10 mouse cellular contexts compared by ENCODE assay signal in genomic region chr17:83526091-83526561, GRCm38 (mm10). TPM values are rescaled to one million over a fixed set of nuclear protein-coding genes. Genes with fewer than 3 reads are reported as not detected.
DNase-seq lines count a peak whose midpoint lies in the region; ATAC-seq and TF ChIP-seq lines count a peak whose summit lies in the region.
"Had no signal": no experiment of that assay in that cellular context is flagged by ENCODE, and none has a peak within 500 bp of the region (broad histone marks: within the 10 kb centered on the region; RNA-seq: fewer than 3 reads in every experiment).

No protein-coding gene starts in this region.

- peaks cover 27% of the 10 kb centered on the region for H3K4me1 ChIP-seq in intestine, embryonic 14.5 days (replicated peaks; ENCODE audit: control insufficient read depth, insufficient read depth, low read length)
- peaks cover 18% of the 10 kb centered on the region; the same call in 1 of the 2 replicates for H3K4me1 ChIP-seq in intestine, postnatal 0 days (replicated peaks; ENCODE audit: control insufficient read depth, insufficient read depth, low read length)
- peaks cover 25% of the 10 kb centered on the region for H3K4me1 ChIP-seq in intestine, embryonic 15.5 days (replicated peaks)
- H3K4me1 ChIP-seq in neural tube, embryonic 11.5 days (ENCODE audit: control insufficient read depth, insufficient read depth, low read length): peaks cover 29% of the 10 kb centered on the region

- no peak overlapping the region for H3K9ac ChIP-seq in intestine, embryonic 14.5 days (ENCODE audit: low read length)
- no peak overlapping the region for H3K9ac ChIP-seq in intestine, postnatal 0 days (ENCODE audit: low read depth, low read length)
- no peak overlapping the region for H3K9ac ChIP-seq in intestine, embryonic 15.5 days
- no peak overlapping the region; the same call in 1 of the 2 replicates for H3K9ac ChIP-seq in neural tube, embryonic 11.5 days (ENCODE audit: low read length)

- no peaks in the 10 kb centered on the region for H3K36me3 ChIP-seq in intestine, embryonic 14.5 days (ENCODE audit: control insufficient read depth, insufficient read depth, low read length)
- H3K36me3 ChIP-seq in intestine, postnatal 0 days (ENCODE audit: control insufficient read depth, insufficient read depth): no peaks in the 10 kb centered on the region
- H3K36me3 ChIP-seq in intestine, embryonic 15.5 days: no peaks in the 10 kb centered on the region
- no peaks in the 10 kb centered on the region for H3K36me3 ChIP-seq in neural tube, embryonic 11.5 days (ENCODE audit: control insufficient read depth, insufficient read depth, low read length)

- H3K9me3 ChIP-seq in intestine, embryonic 14.5 days (ENCODE audit: control insufficient read depth, low read length): no peaks in the 10 kb centered on the region
- H3K9me3 ChIP-seq in intestine, postnatal 0 days (ENCODE audit: control insufficient read depth): no peaks in the 10 kb centered on the region
- no peaks in the 10 kb centered on the region for H3K9me3 ChIP-seq in intestine, embryonic 15.5 days
- no peaks in the 10 kb centered on the region for H3K9me3 ChIP-seq in neural tube, embryonic 11.5 days (ENCODE audit: control insufficient read depth, low read length)

- no peak overlapping the region for H3K4me3 ChIP-seq in intestine, embryonic 14.5 days (ENCODE audit: low read depth, low read length)
- no peak overlapping the region for H3K4me3 ChIP-seq in intestine, postnatal 0 days (ENCODE audit: low read depth, low read length)
- H3K4me3 ChIP-seq in intestine, embryonic 15.5 days (replicated peaks): no peak overlapping the region
- no peak overlapping the region for H3K4me3 ChIP-seq in neural tube, embryonic 11.5 days (ENCODE audit: low read depth, low read length)
- H3K4me3 ChIP-seq: gastrocnemius, adult 2 months had no signal

- TF ChIP-seq CTCF in intestine, postnatal 0 days (IDR thresholded peaks at IDR 0.05; ENCODE audit: low read depth): no peak

- no peak overlapping the region for H3K27ac ChIP-seq in intestine, embryonic 14.5 days (ENCODE audit: low read depth)
- H3K27ac ChIP-seq in intestine, postnatal 0 days (ENCODE audit: low read depth, low read length): no peak overlapping the region
- H3K27ac ChIP-seq in intestine, embryonic 15.5 days: peak overlapping the region; percentile 34; the same call in 1 of the 2 replicates
- peak overlapping the region; percentile 68 for H3K27ac ChIP-seq in neural tube, embryonic 11.5 days (ENCODE audit: low read depth, low read length)
- H3K27ac ChIP-seq: gastrocnemius, adult 2 months had no signal

- 17% methylated on average over 5 of the region's 5 CpGs for WGBS in intestine, embryonic 14.5 days
- WGBS in intestine, postnatal 0 days: 29% methylated on average over 5 of the region's 5 CpGs
- WGBS in intestine, embryonic 15.5 days: 20% methylated on average over 5 of the region's 5 CpGs
- 6% methylated on average over 5 of the region's 5 CpGs for WGBS in neural tube, embryonic 11.5 days

- no peak for ATAC-seq in intestine, embryonic 14.5 days (replicated peaks; ENCODE audit: low FRiP score, low TSS enrichment, low read depth)
- no peak for ATAC-seq in intestine, postnatal 0 days
- ATAC-seq in intestine, embryonic 15.5 days: peak; percentile 35; the same call in 1 of the 2 replicates
- 0 out of 2 replicates have a peak, but pooled peaks have one; percentile 17 for ATAC-seq in neural tube, embryonic 11.5 days (ENCODE audit: insufficient read depth, low FRiP score, low TSS enrichment)
- ATAC-seq: Patski had no signal

- H3K4me2 ChIP-seq in intestine, embryonic 14.5 days (ENCODE audit: low read length): no peak overlapping the region
- H3K4me2 ChIP-seq in intestine, postnatal 0 days (replicated peaks; ENCODE audit: low read depth): no peak overlapping the region
- H3K4me2 ChIP-seq in intestine, embryonic 15.5 days (replicated peaks): no peak overlapping the region
- 0 out of 2 replicates have a peak overlapping the region, but pooled peaks have one; percentile 7 for H3K4me2 ChIP-seq in neural tube, embryonic 11.5 days (ENCODE audit: low read depth)

- peak; percentile 54 for DNase-seq in intestine, embryonic 14.5 days (ENCODE audit: low spot score)
- peak; percentile 32 for DNase-seq in ZHBTc4 (ENCODE audit: low read depth, low spot score)
- peak; percentile 36 for DNase-seq in neural tube, embryonic 11.5 days (ENCODE audit: low spot score)
- no peak for DNase-seq in left cerebral cortex, adult 11 months (ENCODE audit: low spot score)
- no peak for DNase-seq in layer of hippocampus, adult 9-10 months (ENCODE audit: low spot score)
- DNase-seq in adrenal gland, adult 18-20 months (ENCODE audit: low spot score in 2 of 2): no peak
- DNase-seq: gastrocnemius, adult 2 months had no signal

- no peaks in the 10 kb centered on the region for H3K27me3 ChIP-seq in intestine, embryonic 14.5 days (replicated peaks; ENCODE audit: control insufficient read depth, insufficient read depth, low read length)
- H3K27me3 ChIP-seq in intestine, postnatal 0 days (replicated peaks; ENCODE audit: control insufficient read depth, insufficient read depth, low read length): no peaks in the 10 kb centered on the region
- H3K27me3 ChIP-seq in intestine, embryonic 15.5 days (replicated peaks): no peaks in the 10 kb centered on the region
- no peaks in the 10 kb centered on the region for H3K27me3 ChIP-seq in neural tube, embryonic 11.5 days (ENCODE audit: control insufficient read depth, insufficient read depth, low read length)
- H3K27me3 ChIP-seq: Patski had no signal

RNA-seq across cellular contexts. Expression of gene Cox7a2l, which starts 9.0 kb away (rescaled TPM):
- polyA plus RNA-seq in intestine, embryonic 14.5 days (2014; fragmentation: Nextera tagmentation; extraction: Ambion mirVana): 192 and 198 TPM in 2 replicates
- polyA plus RNA-seq in intestine, postnatal 0 days (2015; fragmentation: Nextera tagmentation; extraction: Ambion mirVana): 226 and 233 TPM in 2 replicates
- 181 and 186 TPM in 2 replicates for polyA plus RNA-seq in intestine, embryonic 15.5 days (2015; fragmentation: Nextera tagmentation; extraction: Ambion mirVana)
- 159 and 160 TPM in 2 replicates for polyA plus RNA-seq in neural tube, embryonic 11.5 days (2014; fragmentation: Nextera tagmentation; extraction: Ambion mirVana)
- 100 to 1,000 TPM; 186 to 198 TPM for total RNA-seq in adrenal gland, adult 18-20 months (2021)

Comparison
In these comparisons a context has a peak if more than half of its experiments do, and no peak if none do; other contexts are left out.
1. ATAC-seq: peak in intestine, embryonic 15.5 days (single experiment) and neural tube, embryonic 11.5 days (single experiment); none in intestine, embryonic 14.5 days (single experiment) and intestine, postnatal 0 days (single experiment).
2. H3K27ac ChIP-seq: peak in intestine, embryonic 15.5 days (single experiment) and neural tube, embryonic 11.5 days (single experiment); none in intestine, embryonic 14.5 days (single experiment) and intestine, postnatal 0 days (single experiment).
3. DNase-seq: peak in intestine, embryonic 14.5 days (single experiment), ZHBTc4 (single experiment) and neural tube, embryonic 11.5 days (single experiment); none in left cerebral cortex, adult 11 months (single experiment), layer of hippocampus, adult 9-10 months (single experiment) and adrenal gland, adult 18-20 months (0 of 2).